Comparison of ENCODE assay signal across 29 mouse cellular contexts in genomic region chr6:125264219-125264618, GRCm38 (mm10). TPM values are rescaled to one million over a fixed set of nuclear protein-coding genes. Genes with fewer than 3 reads are reported as not detected.
A peak's percentile ranks its signal among the peaks of the same experiment; 100 is the strongest.
DNase-seq lines count a peak whose midpoint lies in the region; ATAC-seq and TF ChIP-seq lines count a peak whose summit lies in the region.
"Had no signal": no experiment of that assay in that cellular context is flagged by ENCODE, and none has a peak within 500 bp of the region (broad histone marks: within the 10 kb centered on the region; RNA-seq: fewer than 3 reads in every experiment).

No protein-coding gene starts in this region.

- H3K36me3 ChIP-seq in thymus, adult 2 months (ENCODE audit: control insufficient read depth, insufficient read depth, low read length), result no peaks in the 10 kb centered on the region
- H3K36me3 ChIP-seq: embryonic facial prominence, embryonic 13.5 days; embryonic facial prominence, embryonic 15.5 days; forebrain, embryonic 10.5 days; forebrain, embryonic 12.5 days had no signal

- 85% methylated on average over 9 of the region's 9 CpGs for WGBS in thymus, adult 2 months

- no peak for TF ChIP-seq POLR2A in thymus, adult 2 months (IDR thresholded peaks at IDR 0.05; ENCODE audit: control insufficient read depth, extremely low read depth, insufficient read depth, low read length, poor library complexity)

- no peak overlapping the region for H3K4me3 ChIP-seq in thymus, adult 2 months (ENCODE audit: control insufficient read depth, insufficient read depth, low read length)
- H3K4me3 ChIP-seq: embryonic facial prominence, embryonic 13.5 days; embryonic facial prominence, embryonic 15.5 days; erythroblast, embryonic 14.5 days; forebrain, embryonic 10.5 days; forebrain, embryonic 12.5 days had no signal

- H3K27me3 ChIP-seq in thymus, adult 2 months (ENCODE audit: control insufficient read depth, insufficient read depth, low read length), result no peaks in the 10 kb centered on the region
- H3K27me3 ChIP-seq: embryonic facial prominence, embryonic 13.5 days; embryonic facial prominence, embryonic 15.5 days; forebrain, embryonic 12.5 days had no signal

- H3K4me1 ChIP-seq in thymus, adult 2 months (replicated peaks; ENCODE audit: control insufficient read depth, insufficient read depth, low read length), result peaks cover 21% of the 10 kb centered on the region
- H3K4me1 ChIP-seq: embryonic facial prominence, embryonic 13.5 days; embryonic facial prominence, embryonic 15.5 days; forebrain, embryonic 10.5 days; forebrain, embryonic 12.5 days had no signal

- TF ChIP-seq CTCF in thymus, adult 2 months (IDR thresholded peaks at IDR 0.05; ENCODE audit: borderline replicate concordance, control insufficient read depth, extremely low read depth, insufficient read depth, low read length, poor library complexity), result no peak

- ATAC-seq in CD4-positive, CD25-positive, alpha-beta regulatory T cell, adult 4 months, result no peak
- ATAC-seq in granulocyte monocyte progenitor cell, adult 5-6 weeks (replicated peaks; ENCODE audit: poor library complexity, severe bottlenecking), result no peak
- ATAC-seq: forebrain, embryonic 14.5 days; forebrain, embryonic 16.5 days had no signal

- DNase-seq in CD4-positive, CD25-positive, alpha-beta regulatory T cell, adult 2 months (ENCODE audit: low read depth, low spot score), result peak; percentile 52
- no peak for DNase-seq in thymus, adult 2 months
- no peak for DNase-seq in thymus, postnatal 4 days
- peak; percentile 58 for DNase-seq in naive thymus-derived CD4-positive, alpha-beta T cell, adult 2 months (ENCODE audit: low read depth)
- DNase-seq: adrenal gland, adult 2 months; adrenal gland, postnatal 10 days; adrenal gland, postnatal 25 days; B cell, adult 2 months; cerebellum, adult 11 months; cerebellum, adult 18-20 months; cerebellum, adult 8-10 months; cerebellum, adult 9-11 months; cerebellum, postnatal 14 days; cerebellum, postnatal 36 days; embryo, embryonic 11 days had no signal

- peak overlapping the region; percentile 64; the same call in 1 of the 2 replicates for H3K27ac ChIP-seq in thymus, adult 2 months (ENCODE audit: control insufficient read depth, insufficient read depth, low read length)
- H3K27ac ChIP-seq: embryonic facial prominence, embryonic 13.5 days; embryonic facial prominence, embryonic 15.5 days; forebrain, embryonic 10.5 days; forebrain, embryonic 12.5 days had no signal

RNA-seq across cellular contexts. Expression of gene Tuba3a, which starts 21.6 kb away (rescaled TPM):
- polyA plus RNA-seq in CD4-positive, CD25-positive, alpha-beta regulatory T cell, adult 4 months (2017; shearing (Covaris generic)), result 1 to 10 TPM; 1.9 to 2.3 TPM
- polyA plus RNA-seq in thymus, adult 2 months (2012; rRNA removed), result 0.15 and 0.84 TPM in 2 replicates
- total RNA-seq in granulocyte monocyte progenitor cell, adult 5-6 weeks (2014; fragmentation: Nextera tagmentation), result not detected in 2 replicates
- not detected in 2 replicates for total RNA-seq in granulocyte monocyte progenitor cell, adult 5-6 weeks (2017)
- total RNA-seq: adrenal gland, adult 2 months; adrenal gland, postnatal 10 days; adrenal gland, postnatal 25 days; adrenal gland, postnatal 4 days; common myeloid progenitor, adult 5-6 weeks; MEL had no signal
- polyA plus RNA-seq: adrenal gland, adult 2 months; brain, embryonic 14.5 days; embryonic facial prominence, embryonic 11.5 days; erythroblast, embryonic 14.5 days; forebrain, embryonic 12.5 days; forebrain, embryonic 16.5 days had no signal

RNA-seq across cellular contexts. Expression of gene Cd27, which starts 27.4 kb away (rescaled TPM):
- polyA plus RNA-seq in CD4-positive, CD25-positive, alpha-beta regulatory T cell, adult 4 months (2017; shearing (Covaris generic)), result 100 to 1,000 TPM; 638 to 724 TPM
- polyA plus RNA-seq in thymus, adult 2 months (2012; rRNA removed), result 1,056 and 1,075 TPM in 2 replicates
- 50.7 and 62.0 TPM in 2 replicates for total RNA-seq in granulocyte monocyte progenitor cell, adult 5-6 weeks (2014; fragmentation: Nextera tagmentation)
- total RNA-seq in granulocyte monocyte progenitor cell, adult 5-6 weeks (2017), result 34.7 and 55.2 TPM in 2 replicates
- total RNA-seq: MEL had no signal

RNA-seq across cellular contexts. Expression of gene Tapbpl, which starts 32.6 kb away (rescaled TPM):
- polyA plus RNA-seq in CD4-positive, CD25-positive, alpha-beta regulatory T cell, adult 4 months (2017; shearing (Covaris generic)), result 100 to 1,000 TPM in 1 of 2 experiments, 10 to 100 TPM in 1; 88.2 to 156 TPM
- 64.2 and 67.6 TPM in 2 replicates for polyA plus RNA-seq in thymus, adult 2 months (2012; rRNA removed)
- 13.8 TPM in 2 replicates for total RNA-seq in granulocyte monocyte progenitor cell, adult 5-6 weeks (2014; fragmentation: Nextera tagmentation)
- 16.5 and 17.7 TPM in 2 replicates for total RNA-seq in granulocyte monocyte progenitor cell, adult 5-6 weeks (2017)

RNA-seq across cellular contexts. Expression of gene Vamp1, which starts 48.9 kb away (rescaled TPM):
- polyA plus RNA-seq in CD4-positive, CD25-positive, alpha-beta regulatory T cell, adult 4 months (2017; shearing (Covaris generic)), result 10 to 100 TPM; 17.0 to 28.4 TPM
- polyA plus RNA-seq in thymus, adult 2 months (2012; rRNA removed), result 372 and 423 TPM in 2 replicates
- 26.0 and 40.2 TPM in 2 replicates for total RNA-seq in granulocyte monocyte progenitor cell, adult 5-6 weeks (2014; fragmentation: Nextera tagmentation)
- total RNA-seq in granulocyte monocyte progenitor cell, adult 5-6 weeks (2017), result 6.3 and 7.1 TPM in 2 replicates

RNA-seq across cellular contexts. Expression of gene Ltbr, which starts 49.5 kb away (rescaled TPM):
- under 1 TPM in 1 of 2 experiments, not detected in 1; 0.28 TPM for polyA plus RNA-seq in CD4-positive, CD25-positive, alpha-beta regulatory T cell, adult 4 months (2017; shearing (Covaris generic))
- polyA plus RNA-seq in thymus, adult 2 months (2012; rRNA removed), result 29.3 and 30.6 TPM in 2 replicates
- total RNA-seq in granulocyte monocyte progenitor cell, adult 5-6 weeks (2014; fragmentation: Nextera tagmentation), result 36.4 and 50.3 TPM in 2 replicates
- 29.9 and 36.3 TPM in 2 replicates for total RNA-seq in granulocyte monocyte progenitor cell, adult 5-6 weeks (2017)

Comparison
In these comparisons a context has a peak if more than half of its experiments do, and no peak if none do; other contexts are left out.
1. DNase-seq: peak in CD4-positive, CD25-positive, alpha-beta regulatory T cell, adult 2 months (single experiment) and naive thymus-derived CD4-positive, alpha-beta T cell, adult 2 months (single experiment); none in thymus, adult 2 months (single experiment) and thymus, postnatal 4 days (single experiment).